Mouse (Mus musculus) MEL (cell line): ENCODE results near the gene Chuk. TPM values are rescaled to one million over a fixed set of nuclear protein-coding genes. Genes with fewer than 3 reads are reported as not detected.

Experiments used
- DNase-seq: peaks from one replicate; pipeline ENCODE4 v3.0.0; 2011; ENCODE audit warnings: low read depth, low spot score
- H3K27ac ChIP-seq: 2 replicates; pipeline ENCODE4 v1.5.1; 2012; ENCODE audit warnings: low read depth, mild to moderate bottlenecking, control low read depth, low read length, moderate library complexity; ENCODE audit not compliant: control insufficient read depth
- H3K27me3 ChIP-seq, 2 experiments: fragments of 150-350 bp in 1 of 2; sonication (generic) in 1 of 2; 2 replicates each; pipeline ENCODE4 v1.6.1; 2012; ENCODE audit warnings: low read length in 2 of 2, mild to moderate bottlenecking in 2 of 2, improper control_type of control experiment in 1 of 2, moderate library complexity in 1 of 2; ENCODE audit not compliant: insufficient read depth in 2 of 2, control insufficient read depth in 1 of 2
- H3K36me3 ChIP-seq, 2 experiments: 2 replicates each; pipeline ENCODE4 v1.6.1; 2012 to 2014; ENCODE audit warnings: low read length in 2 of 2, improper control_type of control experiment in 1 of 2, inconsistent platforms in 1 of 2, mild to moderate bottlenecking in 1 of 2; ENCODE audit not compliant: insufficient read depth in 2 of 2, control insufficient read depth in 1 of 2
- H3K4me1 ChIP-seq, 2 experiments: fragments of 150-350 bp in 1 of 2; sonication (generic) in 1 of 2; 2 replicates each; pipeline ENCODE4 v1.6.1; 2012; ENCODE audit warnings: low read length in 2 of 2, improper control_type of control experiment in 1 of 2, mild to moderate bottlenecking in 1 of 2; ENCODE audit not compliant: insufficient read depth in 2 of 2, control insufficient read depth in 1 of 2
- H3K4me3 ChIP-seq, 2 experiments: fragments of 150-350 bp in 1 of 2; sonication (generic) in 1 of 2; 2 replicates each; pipeline ENCODE4 v1.5.1; 2012; ENCODE audit warnings: low read depth in 2 of 2, low read length in 2 of 2, mild to moderate bottlenecking in 2 of 2, moderate library complexity in 2 of 2, control low read depth in 1 of 2, improper control_type of control experiment in 1 of 2; ENCODE audit not compliant: control insufficient read depth in 1 of 2, insufficient read depth in 1 of 2
- H3K79me2 ChIP-seq: 2 replicates; pipeline ENCODE4 v1.6.1; 2012; ENCODE audit warnings: mild to moderate bottlenecking, low read length, moderate library complexity; ENCODE audit not compliant: control insufficient read depth, poor library complexity, insufficient read depth
- H3K9ac ChIP-seq: 2 replicates; pipeline ENCODE4 v1.6.1; 2012; ENCODE audit warnings: low read depth, mild to moderate bottlenecking, control low read depth, low read length, moderate library complexity; ENCODE audit not compliant: control insufficient read depth, poor library complexity, severe bottlenecking
- H3K9me3 ChIP-seq: fragments of 150-350 bp; sonication (generic); replicated peaks from 2 replicates; pipeline ENCODE4 v1.6.1; 2012; ENCODE audit warnings: mild to moderate bottlenecking, low read length, improper control_type of control experiment, moderate library complexity; ENCODE audit not compliant: insufficient read depth
- BHLHE40 ChIP-seq: IDR thresholded peaks from 2 replicates; pipeline ENCODE4 v1.6.1; 2012; ENCODE audit warnings: low read depth, mild to moderate bottlenecking, inconsistent platforms, low read length, improper control_type of control experiment, borderline replicate concordance
- CHD2 ChIP-seq: IDR thresholded peaks from 2 replicates; pipeline ENCODE4 v1.6.1; 2011; ENCODE audit warnings: low read length, improper control_type of control experiment
- E2F4 ChIP-seq: IDR thresholded peaks from 2 replicates; pipeline ENCODE4 v1.6.1; 2011; ENCODE audit warnings: low read depth, low read length, improper control_type of control experiment, borderline replicate concordance
- EP300 ChIP-seq, 2 experiments: IDR thresholded peaks; 2 replicates each; pipeline ENCODE4 v1.6.1; 2011; ENCODE audit warnings: improper control_type of control experiment in 2 of 2, low read length in 2 of 2, low read depth in 1 of 2, mild to moderate bottlenecking in 1 of 2
- GABPA ChIP-seq: IDR thresholded peaks from 2 replicates; pipeline ENCODE4 v1.6.1; 2012; ENCODE audit warnings: low read depth, mild to moderate bottlenecking, inconsistent platforms, low read length, improper control_type of control experiment, moderate library complexity
- HCFC1 ChIP-seq: IDR thresholded peaks from 2 replicates; pipeline ENCODE4 v1.6.1; 2012; ENCODE audit warnings: low read depth, mild to moderate bottlenecking, inconsistent platforms, low read length, improper control_type of control experiment, moderate library complexity
- JUND ChIP-seq: IDR thresholded peaks from 2 replicates; pipeline ENCODE4 v1.6.1; 2011; ENCODE audit warnings: low read depth, mild to moderate bottlenecking, improper control_type of control experiment, low read length
- KAT2A ChIP-seq: conservative IDR thresholded peaks from 2 replicates; pipeline ENCODE4 v1.6.1; 2012; ENCODE audit warnings: low read depth, low read length, improper control_type of control experiment, inconsistent platforms
- MAX ChIP-seq: IDR thresholded peaks from 2 replicates; pipeline ENCODE4 v1.6.1; 2011; ENCODE audit warnings: low read length, improper control_type of control experiment
- MAZ ChIP-seq: IDR thresholded peaks from 2 replicates; pipeline ENCODE4 v1.6.1; 2012; ENCODE audit warnings: low read depth, mild to moderate bottlenecking, inconsistent platforms, low read length, improper control_type of control experiment
- MEF2A ChIP-seq: IDR thresholded peaks from 2 replicates; pipeline ENCODE4 v1.6.1; 2014; ENCODE audit warnings: low read depth, mild to moderate bottlenecking, inconsistent platforms, low read length, improper control_type of control experiment; ENCODE audit not compliant: poor library complexity, insufficient replicate concordance, severe bottlenecking; ENCODE audit errors: extremely low read depth
- NELFE ChIP-seq: IDR thresholded peaks from 2 replicates; pipeline ENCODE4 v1.6.1; 2011; ENCODE audit warnings: low read depth, low read length, improper control_type of control experiment
- RAD21 ChIP-seq: IDR thresholded peaks from 2 replicates; pipeline ENCODE4 v1.6.1; 2011; ENCODE audit warnings: mild to moderate bottlenecking, low read depth, low read length, improper control_type of control experiment
- SMC3 ChIP-seq: IDR thresholded peaks from 2 replicates; pipeline ENCODE4 v1.6.1; 2011; ENCODE audit warnings: low read depth, low read length, improper control_type of control experiment
- TAL1 ChIP-seq: IDR thresholded peaks from 2 replicates; pipeline ENCODE4 v1.6.1; 2012; ENCODE audit warnings: mild to moderate bottlenecking, inconsistent platforms, low read length, moderate library complexity, mixed read lengths
- TBP ChIP-seq: IDR thresholded peaks from 2 replicates; pipeline ENCODE4 v1.8.0; 2011; ENCODE audit warnings: low read depth, low read length, improper control_type of control experiment
- TCF12 ChIP-seq: IDR thresholded peaks from 2 replicates; pipeline ENCODE4 v1.6.1; 2014; ENCODE audit warnings: low read depth, mild to moderate bottlenecking, inconsistent platforms, low read length, improper control_type of control experiment, moderate library complexity
- ZC3H11A ChIP-seq: IDR thresholded peaks from 2 replicates; pipeline ENCODE4 v1.6.1; 2012; ENCODE audit warnings: low read depth, mild to moderate bottlenecking, inconsistent platforms, low read length, improper control_type of control experiment
- ZKSCAN1 ChIP-seq: IDR thresholded peaks from 2 replicates; pipeline ENCODE4 v1.6.1; 2012; ENCODE audit warnings: low read depth, mild to moderate bottlenecking, inconsistent platforms, low read length, improper control_type of control experiment, moderate library complexity
- ZNF384 ChIP-seq: IDR thresholded peaks from 2 replicates; pipeline ENCODE4 v1.6.1; 2012; ENCODE audit warnings: low read depth, mild to moderate bottlenecking, inconsistent platforms, low read length, improper control_type of control experiment
- polyA plus RNA-seq, 2 experiments: library from polyadenylated mRNA; stranded (reverse) in 1 of 2; unstranded in 1 of 2; fragments of >175 nt in 1 of 2; fragments of >200 nt in 1 of 2; gene quantifications; 2 replicates each; pipeline versions ENCODE4 v1.2.1 to v1.2.4; 2012; ENCODE audit warnings: low replicate concordance in 2 of 2, low read depth in 1 of 2; ENCODE audit not compliant: insufficient read length in 2 of 2, insufficient read depth in 1 of 2, missing spikeins in 1 of 2
- total RNA-seq: library from RNA; depleted of rRNA; stranded (reverse); fragments of 300-350 nt; gene quantifications from 2 replicates; pipeline ENCODE4 v1.2.3, GENCODE M21; 2012

Chuk gene
- total and polyA plus RNA-seq, 3 experiments: 50.5 to 463 (median 58.3) TPM

DNA sequence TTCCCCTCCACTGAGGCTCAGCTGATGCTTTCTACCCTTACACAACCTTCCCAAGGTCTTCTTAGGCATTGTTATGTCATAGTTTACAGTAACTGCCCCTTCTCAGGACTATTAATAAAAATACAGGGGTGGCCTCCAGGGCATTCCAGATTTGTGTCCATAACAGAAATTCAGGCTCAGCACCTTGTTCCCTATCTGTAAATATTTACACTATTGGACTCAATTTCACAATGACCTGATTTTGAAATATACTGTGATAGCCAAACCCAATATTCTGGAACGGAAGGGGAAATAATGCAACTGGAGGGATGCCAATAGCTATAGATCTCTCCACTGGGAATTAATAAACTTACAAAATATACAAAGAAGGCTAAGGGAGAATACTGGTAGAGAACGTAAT is 21.3 kb upstream of the Chuk start:
- TF ChIP-seq MEF2A (no peak), HCFC1 (no peak)
- TF ChIP-seq, all 39 proteins: peak for 0

GRCm38 (mm10) chr19:44127729-44128497 is 20.6 kb upstream of the Chuk start:
- H3K36me3 ChIP-seq: peaks cover 3 to 63% of the 10 kb centered on the region in 2 experiments; a peak in 3 of 4 replicates
- TF ChIP-seq MAZ (no peak), CHD2 (no peak), MAX (no peak), RAD21 (no peak), SMC3 (no peak), TBP (no peak), EP300 (IDR thresholded peaks at IDR 0.05; ENCODE audit: low read depth in 1 of 2, low read length in 2 of 2) (no peak), GABPA (no peak), BHLHE40 (no peak), ZNF384 (no peak), ZKSCAN1 (no peak), NELFE (no peak), KAT2A (no peak), E2F4 (no peak), TAL1 (no peak), TCF12 (no peak), ZC3H11A (no peak), JUND (no peak), MEF2A (no peak)
- TF ChIP-seq, all 39 proteins: peak for 0
- Histone ChIP-seq H3K4me1 (no peaks in the 10 kb centered on the region), H3K9ac (no peak overlapping the region), H3K79me2 (no peaks in the 10 kb centered on the region; the same call in 1 of the 2 replicates), H3K4me3 (no peak overlapping the region), H3K9me3 (no peaks in the 10 kb centered on the region), H3K27ac (no peak overlapping the region), H3K27me3 (no peaks in the 10 kb centered on the region)
- DNase-seq: no peak

More for the DNA sequence above, 21.3 kb upstream of the Chuk start:
- Histone ChIP-seq H3K27ac (no peak overlapping the region), H3K4me3 (no peak overlapping the region), H3K9ac (no peak overlapping the region), H3K9me3 (no peaks in the 10 kb centered on the region), H3K79me2 (peaks cover 4% of the 10 kb centered on the region; the same call in 1 of the 2 replicates), H3K36me3 (peaks cover 9 to 58% of the 10 kb centered on the region in 2 experiments), H3K27me3 (no peaks in the 10 kb centered on the region), H3K4me1 (peaks cover 0 to 4% of the 10 kb centered on the region in 2 experiments; a peak in 1 of 4 replicates)
- DNase-seq: no peak
